Comparison of ENCODE assay signal across 20 mouse cellular contexts in genomic region chr9:32246123-32246716, GRCm38 (mm10).
DNase-seq lines count a peak whose midpoint lies in the region; ATAC-seq and TF ChIP-seq lines count a peak whose summit lies in the region.
"Had no signal": no experiment of that assay in that cellular context is flagged by ENCODE, and none has a peak within 500 bp of the region (broad histone marks: within the 10 kb centered on the region; RNA-seq: fewer than 3 reads in every experiment).

No protein-coding gene starts in this region.

- no peak overlapping the region for H3K4me3 ChIP-seq in forebrain, embryonic 14.5 days (ENCODE audit: low read depth, low read length)
- no peak overlapping the region for H3K4me3 ChIP-seq in forebrain, embryonic 11.5 days (ENCODE audit: low read depth, low read length)
- H3K4me3 ChIP-seq in midbrain, embryonic 13.5 days (replicated peaks): no peak overlapping the region
- no peak overlapping the region for H3K4me3 ChIP-seq in midbrain, embryonic 11.5 days (ENCODE audit: low read depth, low read length)
- no peak overlapping the region for H3K4me3 ChIP-seq in forebrain, postnatal 0 days (ENCODE audit: low read depth, low read length)
- no peak overlapping the region for H3K4me3 ChIP-seq in neural tube, embryonic 14.5 days (ENCODE audit: low read depth, low read length)
- H3K4me3 ChIP-seq: embryonic facial prominence, embryonic 15.5 days; gastrocnemius, adult 2 months; megakaryocyte, embryonic 14.5 days had no signal

- H3K9ac ChIP-seq in forebrain, embryonic 14.5 days (ENCODE audit: low read length): no peak overlapping the region
- H3K9ac ChIP-seq in forebrain, embryonic 11.5 days (ENCODE audit: low read length): no peak overlapping the region
- H3K9ac ChIP-seq in midbrain, embryonic 13.5 days (replicated peaks): no peak overlapping the region
- H3K9ac ChIP-seq in midbrain, embryonic 11.5 days (ENCODE audit: low read length): no peak overlapping the region
- no peak overlapping the region for H3K9ac ChIP-seq in forebrain, postnatal 0 days
- H3K9ac ChIP-seq in neural tube, embryonic 14.5 days (replicated peaks; ENCODE audit: low read depth, low read length): no peak overlapping the region
- H3K9ac ChIP-seq: embryonic facial prominence, embryonic 15.5 days had no signal

- H3K27ac ChIP-seq in forebrain, embryonic 14.5 days (ENCODE audit: low read depth, low read length): no peak overlapping the region
- H3K27ac ChIP-seq in forebrain, embryonic 11.5 days (ENCODE audit: low read depth, low read length): no peak overlapping the region
- no peak overlapping the region for H3K27ac ChIP-seq in midbrain, embryonic 13.5 days
- no peak overlapping the region for H3K27ac ChIP-seq in midbrain, embryonic 11.5 days (ENCODE audit: low read depth, low read length)
- H3K27ac ChIP-seq in forebrain, postnatal 0 days (ENCODE audit: low read depth, low read length): no peak overlapping the region
- H3K27ac ChIP-seq in neural tube, embryonic 14.5 days (ENCODE audit: low read depth, low read length): no peak overlapping the region; the same call in 1 of the 2 replicates
- H3K27ac ChIP-seq: embryonic facial prominence, embryonic 15.5 days; gastrocnemius, adult 2 months had no signal

- H3K4me2 ChIP-seq in forebrain, embryonic 14.5 days (ENCODE audit: low read length): no peak overlapping the region
- no peak overlapping the region for H3K4me2 ChIP-seq in forebrain, embryonic 11.5 days (ENCODE audit: low read depth, low read length, severe bottlenecking)
- no peak overlapping the region for H3K4me2 ChIP-seq in midbrain, embryonic 13.5 days (replicated peaks)
- no peak overlapping the region for H3K4me2 ChIP-seq in midbrain, embryonic 11.5 days
- H3K4me2 ChIP-seq in forebrain, postnatal 0 days (ENCODE audit: low read depth): no peak overlapping the region
- no peak overlapping the region for H3K4me2 ChIP-seq in neural tube, embryonic 14.5 days (ENCODE audit: low read depth, low read length)
- H3K4me2 ChIP-seq: embryonic facial prominence, embryonic 15.5 days had no signal

- no peaks in the 10 kb centered on the region for H3K4me1 ChIP-seq in forebrain, embryonic 14.5 days (ENCODE audit: control insufficient read depth, insufficient read depth, low read length)
- no peaks in the 10 kb centered on the region for H3K4me1 ChIP-seq in forebrain, embryonic 11.5 days (replicated peaks; ENCODE audit: control insufficient read depth, insufficient read depth, low read length)
- H3K4me1 ChIP-seq in midbrain, embryonic 13.5 days (replicated peaks): peaks cover 14% of the 10 kb centered on the region
- no peaks in the 10 kb centered on the region for H3K4me1 ChIP-seq in midbrain, embryonic 11.5 days (ENCODE audit: control insufficient read depth, insufficient read depth, low read length)
- H3K4me1 ChIP-seq in forebrain, postnatal 0 days (ENCODE audit: insufficient read depth): no peaks in the 10 kb centered on the region
- H3K4me1 ChIP-seq in neural tube, embryonic 14.5 days (ENCODE audit: control insufficient read depth, insufficient read depth, low read length): peaks cover 7% of the 10 kb centered on the region; the same call in 1 of the 2 replicates
- H3K4me1 ChIP-seq: embryonic facial prominence, embryonic 15.5 days; megakaryocyte, embryonic 14.5 days had no signal

- no peaks in the 10 kb centered on the region for H3K9me3 ChIP-seq in forebrain, embryonic 14.5 days (replicated peaks; ENCODE audit: control insufficient read depth, low read length)
- no peaks in the 10 kb centered on the region for H3K9me3 ChIP-seq in forebrain, embryonic 11.5 days (ENCODE audit: control insufficient read depth, low read length)
- no peaks in the 10 kb centered on the region for H3K9me3 ChIP-seq in midbrain, embryonic 13.5 days
- no peaks in the 10 kb centered on the region for H3K9me3 ChIP-seq in midbrain, embryonic 11.5 days (ENCODE audit: control insufficient read depth, low read length)
- H3K9me3 ChIP-seq in forebrain, postnatal 0 days (ENCODE audit: low read length): no peaks in the 10 kb centered on the region
- H3K9me3 ChIP-seq in neural tube, embryonic 14.5 days (ENCODE audit: control insufficient read depth, low read length): no peaks in the 10 kb centered on the region
- H3K9me3 ChIP-seq: embryonic facial prominence, embryonic 15.5 days; megakaryocyte, embryonic 14.5 days had no signal

- WGBS in forebrain, embryonic 14.5 days: 35% methylated on average over 6 of the region's 6 CpGs
- WGBS in forebrain, embryonic 11.5 days: 69% methylated on average over 6 of the region's 6 CpGs
- 49% methylated on average over 6 of the region's 6 CpGs for WGBS in midbrain, embryonic 13.5 days
- 72% methylated on average over 6 of the region's 6 CpGs for WGBS in midbrain, embryonic 11.5 days
- WGBS in forebrain, postnatal 0 days: 27% methylated on average over 6 of the region's 6 CpGs
- WGBS in neural tube, embryonic 14.5 days: 33% methylated on average over 6 of the region's 6 CpGs

- ATAC-seq in forebrain, embryonic 14.5 days: peak; percentile 57
- ATAC-seq in forebrain, embryonic 11.5 days (replicated peaks; ENCODE audit: low FRiP score): no peak
- ATAC-seq in midbrain, embryonic 13.5 days: peak; percentile 74; the same call in 1 of the 2 replicates
- ATAC-seq in midbrain, embryonic 11.5 days (ENCODE audit: low FRiP score): no peak
- peak; percentile 54; the same call in 1 of the 2 replicates for ATAC-seq in forebrain, postnatal 0 days
- peak; percentile 80 for ATAC-seq in neural tube, embryonic 14.5 days (ENCODE audit: low read depth)
- ATAC-seq in activated CD4-positive, CD25-positive, alpha-beta regulatory T cell, adult 4 months: no peak

- DNase-seq in forebrain, embryonic 14.5 days (ENCODE audit: low spot score): peak; percentile 70
- no peak for DNase-seq in forebrain, embryonic 11.5 days (ENCODE audit: low spot score)
- no peak for DNase-seq in midbrain, embryonic 11.5 days (ENCODE audit: low spot score, missing footprints)
- peak; percentile 40 for DNase-seq in forebrain, postnatal 0 days
- DNase-seq in thymus, postnatal 0 days (ENCODE audit: low spot score): no peak
- DNase-seq: adrenal gland, postnatal 14 days; cerebellum, adult 2 months; gastrocnemius, adult 2 months; heart, adult 18-20 months; kidney, adult 2 months; kidney, postnatal 25 days; layer of hippocampus, adult 9-11 months; lung, postnatal 14 days; right cerebral cortex, postnatal 4 days; thymus, postnatal 36 days had no signal

- peaks cover 29% of the 10 kb centered on the region for H3K36me3 ChIP-seq in forebrain, embryonic 14.5 days (ENCODE audit: control insufficient read depth, insufficient read depth, low read length)
- no peaks in the 10 kb centered on the region for H3K36me3 ChIP-seq in forebrain, embryonic 11.5 days (ENCODE audit: control insufficient read depth, insufficient read depth, low read length)
- H3K36me3 ChIP-seq in midbrain, embryonic 13.5 days: peaks cover 31% of the 10 kb centered on the region
- H3K36me3 ChIP-seq in midbrain, embryonic 11.5 days (ENCODE audit: control insufficient read depth, insufficient read depth, low read length): no peaks in the 10 kb centered on the region; the same call in 1 of the 2 replicates
- H3K36me3 ChIP-seq in forebrain, postnatal 0 days (ENCODE audit: insufficient read depth): peaks cover 32% of the 10 kb centered on the region
- peaks cover 6% of the 10 kb centered on the region; the same call in 1 of the 2 replicates for H3K36me3 ChIP-seq in neural tube, embryonic 14.5 days (ENCODE audit: control insufficient read depth, insufficient read depth, low read length)

- TF ChIP-seq CTCF in forebrain, postnatal 0 days (IDR thresholded peaks at IDR 0.05; ENCODE audit: low read depth): no peak

- no peaks in the 10 kb centered on the region for H3K27me3 ChIP-seq in forebrain, embryonic 14.5 days (replicated peaks; ENCODE audit: control insufficient read depth, insufficient read depth, low read length)
- no peaks in the 10 kb centered on the region for H3K27me3 ChIP-seq in forebrain, embryonic 11.5 days (ENCODE audit: control insufficient read depth, insufficient read depth, low read length)
- no peaks in the 10 kb centered on the region for H3K27me3 ChIP-seq in midbrain, embryonic 13.5 days
- H3K27me3 ChIP-seq in midbrain, embryonic 11.5 days (ENCODE audit: control insufficient read depth, insufficient read depth, low read length): no peaks in the 10 kb centered on the region
- H3K27me3 ChIP-seq in forebrain, postnatal 0 days (ENCODE audit: insufficient read depth, low read length): no peaks in the 10 kb centered on the region
- no peaks in the 10 kb centered on the region for H3K27me3 ChIP-seq in neural tube, embryonic 14.5 days (ENCODE audit: control insufficient read depth, insufficient read depth, low read length)
- H3K27me3 ChIP-seq: embryonic facial prominence, embryonic 15.5 days had no signal

Comparison
In these comparisons a context has a peak if more than half of its experiments do, and no peak if none do; other contexts are left out.
1. ATAC-seq: peak in forebrain, embryonic 14.5 days (single experiment), midbrain, embryonic 13.5 days (single experiment), forebrain, postnatal 0 days (single experiment) and neural tube, embryonic 14.5 days (single experiment); none in forebrain, embryonic 11.5 days (single experiment), midbrain, embryonic 11.5 days (single experiment) and activated CD4-positive, CD25-positive, alpha-beta regulatory T cell, adult 4 months (single experiment).
2. DNase-seq: peak in forebrain, embryonic 14.5 days (single experiment) and forebrain, postnatal 0 days (single experiment); none in forebrain, embryonic 11.5 days (single experiment), midbrain, embryonic 11.5 days (single experiment) and thymus, postnatal 0 days (single experiment).